Mouse (Mus musculus) G1E (cell line): ENCODE measurements around the gene Bach2.

Source experiments
- CTCF ChIP-seq: IDR thresholded peaks from 2 replicates; pipeline ENCODE4 v1.5.1; 2012; ENCODE audit warnings: low read depth, low read length, inconsistent platforms, mixed read lengths
- GATA1 ChIP-seq: IDR thresholded peaks from 2 replicates; pipeline ENCODE4 v1.6.1; 2012; ENCODE audit warnings: borderline replicate concordance, low read length, inconsistent platforms, mixed read lengths
- POLR2AphosphoS5 ChIP-seq: IDR thresholded peaks from 2 replicates; pipeline ENCODE4 v1.6.1; 2012; ENCODE audit warnings: low read depth, low read length, inconsistent platforms; ENCODE audit not compliant: insufficient replicate concordance
- TAL1 ChIP-seq: conservative IDR thresholded peaks from 2 replicates; pipeline ENCODE4 v1.6.1; 2012; ENCODE audit warnings: low read depth, low read length, inconsistent platforms, mixed read lengths

DNA sequence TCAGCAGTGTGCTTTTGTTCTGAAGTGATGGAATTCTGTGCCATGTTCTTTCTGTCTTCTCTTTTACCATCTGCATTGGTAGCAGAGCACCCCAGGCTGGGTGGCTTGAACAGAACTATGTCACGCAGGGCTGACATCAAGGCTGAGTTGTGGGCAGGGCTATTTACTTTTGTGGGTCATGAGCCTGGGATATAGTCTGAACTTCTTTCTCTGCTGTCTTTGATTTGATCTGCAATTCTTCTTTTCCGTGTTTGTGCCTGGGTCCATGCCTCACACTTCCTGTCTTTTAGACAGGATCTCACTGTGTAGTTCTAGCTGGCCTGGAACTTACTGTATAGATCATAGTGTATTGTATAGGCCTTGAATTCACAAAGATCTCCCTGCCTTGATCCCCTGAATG lies 90.0 kb downstream of the Bach2 start:
- TF ChIP-seq CTCF (no peak), GATA1 (no peak), TAL1 (no peak), POLR2AphosphoS5 (no peak)
